Mouse (Mus musculus): ENCODE data around the gene Cox6a1.
"Not testable (repeated sequence)": the region's sequence is repeated elsewhere in the genome, so short reads cannot be mapped to it uniquely, and the experiment has no call there.

The Cox6a1 gene

GRCm38 (mm10) chr5:115348546-115349224 is at the start of gene Cox6a1:
Gene Cox6a1 (minus strand): TSS chr5:115348981.
- DNase-seq (ENCODE audit: low spot score), result peak; percentile 100

DNA sequence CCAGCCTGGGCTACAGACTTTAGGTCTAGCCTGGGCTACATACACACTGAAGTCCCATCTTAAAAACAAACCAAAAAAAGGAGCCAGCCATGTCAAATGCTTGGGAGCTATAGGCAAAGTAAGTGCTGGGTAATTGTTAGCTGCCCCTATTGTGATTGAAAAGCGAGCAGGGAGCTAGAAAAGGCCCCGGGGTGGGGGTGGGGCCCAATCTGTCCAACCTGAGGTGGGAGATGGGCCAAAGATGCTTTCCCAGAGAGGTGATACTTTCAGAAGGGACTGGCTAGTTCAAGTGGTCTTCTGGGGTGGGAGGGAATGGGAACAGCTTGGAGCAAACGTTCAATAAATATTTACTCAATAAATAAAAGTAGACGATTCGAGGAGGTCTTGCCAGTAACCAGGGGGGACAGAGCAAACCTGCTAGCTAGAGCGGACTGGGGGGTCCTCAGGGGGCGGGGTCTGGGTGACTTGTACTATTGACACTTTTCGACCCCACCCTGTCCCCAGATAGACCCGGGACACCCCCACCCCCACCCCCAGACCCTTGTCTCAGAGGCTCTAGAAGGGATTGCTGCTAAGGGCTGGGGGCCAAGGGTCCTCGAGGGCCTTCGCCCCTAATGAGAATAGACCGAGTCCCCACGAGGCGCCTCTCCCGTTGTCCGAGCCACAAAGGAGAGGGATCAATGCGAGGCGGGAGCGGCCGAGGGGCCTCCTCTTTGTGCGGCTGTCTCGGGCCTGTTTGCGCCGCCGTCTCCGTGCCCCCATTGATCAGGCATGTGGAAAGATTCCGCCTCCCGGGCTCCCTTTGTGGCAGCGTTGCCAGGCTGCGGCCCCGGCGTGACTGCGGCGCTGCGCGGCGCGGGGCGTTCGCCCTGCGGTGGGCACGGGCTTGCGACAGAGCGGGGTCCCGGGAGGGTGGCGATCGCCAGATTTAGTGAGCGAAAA is 49.3 kb upstream of the Cox6a1 start:
- DNase-seq (ENCODE audit: low spot score), result peak; percentile 94

DNA sequence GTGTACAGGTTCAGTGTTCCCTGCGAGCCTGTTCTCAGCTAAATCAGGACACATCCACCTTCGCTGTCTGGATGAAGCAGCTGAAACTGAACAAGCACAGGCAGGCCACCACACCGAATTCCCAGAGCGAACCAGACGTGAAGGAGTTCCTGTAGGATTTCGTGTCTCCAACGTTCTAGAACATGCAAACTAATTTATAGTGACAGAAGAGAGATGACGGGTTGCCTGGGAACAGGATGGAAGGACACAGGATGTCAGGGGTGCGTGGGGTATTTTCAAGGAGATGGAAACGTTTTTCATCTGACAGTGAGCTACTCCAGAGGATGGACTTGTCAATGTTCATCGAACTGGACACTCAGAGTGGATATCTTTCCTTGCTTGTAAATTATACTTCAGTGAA is 47.9 kb upstream of the Cox6a1 start:
- DNase-seq (ENCODE audit: low spot score), result no peak

DNA sequence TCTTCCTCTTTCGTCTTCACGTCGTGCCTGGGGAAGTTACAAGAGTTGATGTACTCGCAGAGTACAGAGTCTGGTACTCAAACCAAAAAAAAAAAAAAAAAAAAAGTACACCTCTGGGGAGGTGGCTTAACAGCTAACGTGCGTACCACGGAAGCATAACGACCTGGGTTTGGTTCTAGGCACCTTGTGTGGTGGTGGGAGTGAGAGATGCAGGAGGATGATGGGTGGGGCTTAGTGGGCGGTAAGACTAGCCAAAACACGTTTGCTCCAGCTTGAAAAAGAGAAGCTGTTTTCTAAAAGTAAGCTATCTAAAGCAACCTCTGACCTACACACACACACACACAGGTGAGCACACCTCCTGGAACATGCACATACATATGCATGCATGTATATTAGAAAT is 46.1 kb upstream of the Cox6a1 start:
- no peak for DNase-seq (ENCODE audit: low spot score)

- DNase-seq (ENCODE audit: low spot score), result peak; percentile 51
Observed at GRCm38 (mm10) chr5:115394223-115394622, 45.4 kb upstream of the Cox6a1 start.

DNA sequence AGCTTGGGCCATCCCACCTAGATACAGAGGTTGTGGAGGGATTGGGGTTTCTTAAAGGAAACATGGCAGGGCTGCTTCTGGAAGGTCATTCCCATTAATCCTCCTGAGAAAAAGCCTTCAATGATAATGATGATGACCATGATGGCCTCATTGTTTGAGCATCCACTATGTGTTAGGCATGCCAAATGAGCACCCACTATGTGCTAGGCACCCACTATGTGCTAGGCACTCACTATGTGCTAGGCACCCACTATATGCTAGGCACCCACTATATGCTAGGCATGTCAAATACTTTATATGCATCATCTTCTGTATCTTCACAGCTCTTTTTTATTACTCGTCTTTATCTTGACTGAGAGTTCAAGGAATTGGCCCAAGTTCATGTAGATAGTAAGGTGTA is 44.2 kb upstream of the Cox6a1 start:
- no peak for DNase-seq (ENCODE audit: low spot score)

DNA sequence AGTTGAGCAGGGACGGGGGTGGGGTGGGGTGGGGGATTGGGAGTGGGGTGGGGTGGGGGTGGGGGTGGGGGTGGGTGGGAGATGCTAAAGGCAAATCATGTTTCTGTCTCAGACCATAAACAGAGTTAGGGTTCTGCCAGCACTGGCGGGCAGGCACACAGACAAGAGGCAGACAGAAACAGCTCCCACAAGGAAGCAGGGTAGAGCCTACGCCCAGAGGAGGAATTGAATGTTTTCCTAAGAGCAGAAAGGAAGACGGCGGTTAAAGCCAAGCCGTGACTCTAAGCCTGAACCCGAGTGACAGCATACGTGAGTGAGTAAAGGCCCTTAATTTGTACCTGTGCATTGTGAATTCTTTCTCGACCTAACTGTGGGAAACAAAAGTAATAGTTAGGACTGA is 43.2 kb upstream of the Cox6a1 start:
- DNase-seq (ENCODE audit: low spot score), result no peak

GRCm38 (mm10) chr5:115378882-115379281 is 30.1 kb upstream of the Cox6a1 start:
- DNase-seq (ENCODE audit: low spot score), result not testable (repeated sequence)

GRCm38 (mm10) chr5:115375436-115375835 is 26.7 kb upstream of the Cox6a1 start:
- no peak for DNase-seq (ENCODE audit: low spot score)

GRCm38 (mm10) chr5:115374204-115374820 is 25.5 kb upstream of the Cox6a1 start:
- no peak for DNase-seq (ENCODE audit: low spot score)

DNA sequence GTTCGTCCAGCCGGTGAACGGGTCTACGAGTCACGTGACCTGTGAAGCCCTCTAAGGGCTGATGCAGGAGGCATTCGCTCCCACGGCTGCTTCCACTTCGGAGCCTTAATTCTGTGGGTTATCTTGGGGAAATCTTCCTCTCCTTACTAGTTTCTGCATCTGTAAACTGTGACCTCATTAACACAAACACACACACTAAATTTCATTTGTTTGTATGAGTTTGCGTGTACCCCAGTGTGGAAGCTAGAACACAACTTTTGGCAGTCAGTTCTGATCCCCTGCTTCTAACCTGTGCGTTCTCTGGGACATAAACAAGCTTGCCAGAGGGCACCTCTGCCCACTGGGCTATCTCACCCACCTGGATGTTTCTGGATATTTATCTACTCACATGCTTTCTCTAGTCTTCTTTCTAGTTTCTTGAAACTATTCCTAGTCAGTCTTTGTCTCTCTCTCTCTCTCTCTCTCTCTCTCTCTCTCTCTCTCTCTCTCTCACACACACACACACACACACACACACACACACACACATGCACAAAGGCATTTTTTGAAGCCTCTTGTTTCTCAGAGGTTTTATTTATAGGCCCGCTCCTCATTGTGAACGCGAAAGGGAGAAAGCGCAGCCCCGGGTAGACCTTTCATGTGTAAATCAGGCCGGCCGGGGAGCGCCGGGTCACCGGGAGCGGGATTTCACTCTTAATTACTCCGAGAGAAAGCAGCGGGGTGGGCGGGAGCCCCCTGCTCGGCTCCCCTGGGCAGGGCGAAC is 24.8 kb upstream of the Cox6a1 start:
- DNase-seq (ENCODE audit: low spot score), result peak; percentile 88

GRCm38 (mm10) chr5:115371736-115372135 is 23.0 kb upstream of the Cox6a1 start:
- DNase-seq (ENCODE audit: low spot score), result no peak

DNA sequence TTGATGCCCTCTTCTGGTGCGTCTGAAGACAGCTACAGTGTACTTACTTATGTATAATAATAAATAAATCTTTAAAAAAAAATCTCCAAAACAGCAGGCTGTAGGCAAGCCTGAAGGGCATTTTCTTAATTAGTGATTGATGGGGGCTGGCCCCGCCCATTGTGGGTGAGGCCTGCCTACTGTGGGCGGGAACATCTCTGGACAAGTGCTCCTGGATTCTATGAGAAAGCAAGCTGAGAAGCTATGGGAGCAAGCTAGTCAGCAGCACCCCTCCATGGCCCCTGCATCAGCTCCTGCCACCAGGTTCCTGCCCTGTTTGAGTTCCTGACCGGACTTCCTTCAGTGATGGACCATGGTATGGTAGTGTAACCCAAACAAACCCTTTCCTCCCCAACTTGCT is 16.0 kb upstream of the Cox6a1 start:
- no peak for DNase-seq (ENCODE audit: low spot score)

DNA sequence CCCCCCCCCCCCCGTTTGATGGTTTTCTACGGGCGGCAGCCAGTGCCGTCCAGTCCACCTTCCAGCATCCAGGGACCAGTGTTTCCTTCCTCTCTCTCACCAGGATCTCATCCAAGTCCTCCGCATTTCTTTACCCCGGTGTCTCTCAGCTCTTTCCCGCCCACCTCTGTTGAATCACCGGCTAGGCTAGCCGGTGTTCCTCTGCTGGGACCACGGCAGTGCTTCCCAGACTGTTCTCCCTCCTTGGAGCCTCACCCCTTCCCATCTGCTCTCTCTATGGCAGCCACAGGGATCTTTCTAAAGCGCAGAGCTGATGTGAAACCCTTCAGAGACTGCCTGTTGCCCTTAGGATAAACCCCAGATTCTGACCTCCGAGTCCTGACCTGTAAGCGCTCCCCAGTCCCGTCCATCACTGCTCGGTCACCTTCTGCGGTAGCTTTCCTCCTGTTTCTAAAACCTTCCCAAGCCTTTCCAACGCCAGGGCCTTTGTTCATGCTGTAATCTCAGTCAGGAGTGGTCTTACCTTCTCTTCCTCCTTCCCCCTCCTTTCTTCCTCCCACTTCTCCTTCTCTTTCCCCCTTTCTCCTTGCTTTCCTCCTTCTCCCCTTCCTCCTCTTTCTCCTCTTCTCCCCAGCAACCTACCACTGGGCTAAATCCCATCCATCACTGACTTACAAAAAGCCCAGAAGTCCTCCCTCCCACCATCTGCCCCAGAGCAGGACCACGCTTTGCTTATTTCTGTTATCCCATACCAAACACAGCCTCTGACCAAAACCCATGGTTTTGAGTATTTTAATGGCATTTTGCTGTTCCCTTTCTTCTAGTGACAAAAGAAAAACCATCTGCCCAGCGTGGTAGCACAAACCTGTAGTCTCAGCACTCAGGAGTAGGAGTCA is 14.3 kb upstream of the Cox6a1 start:
- DNase-seq (ENCODE audit: low spot score), result no peak

DNA sequence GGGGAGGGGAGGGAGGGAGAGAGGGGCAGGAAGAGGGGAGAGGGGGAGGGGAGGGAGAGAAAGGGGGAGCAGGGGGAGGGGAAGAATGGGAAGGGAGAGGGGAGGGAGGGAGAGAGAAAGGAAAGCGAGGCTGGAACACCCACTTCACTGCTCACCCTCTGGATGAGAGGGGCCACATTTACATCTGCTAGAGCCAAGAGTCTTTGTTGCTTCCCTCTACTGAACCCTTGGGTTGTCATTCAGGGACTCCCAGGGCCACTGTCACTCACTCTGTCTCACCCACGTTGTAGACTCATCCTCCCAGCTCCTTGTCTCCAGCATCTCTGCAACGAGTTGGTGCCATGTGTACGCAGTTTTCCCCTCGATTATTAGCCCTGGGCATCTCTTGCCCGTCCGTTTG is 13.4 kb upstream of the Cox6a1 start:
- no peak for DNase-seq (ENCODE audit: low spot score)

GRCm38 (mm10) chr5:115359851-115360372 is 11.1 kb upstream of the Cox6a1 start:
- no peak for DNase-seq (ENCODE audit: low spot score)

DNA sequence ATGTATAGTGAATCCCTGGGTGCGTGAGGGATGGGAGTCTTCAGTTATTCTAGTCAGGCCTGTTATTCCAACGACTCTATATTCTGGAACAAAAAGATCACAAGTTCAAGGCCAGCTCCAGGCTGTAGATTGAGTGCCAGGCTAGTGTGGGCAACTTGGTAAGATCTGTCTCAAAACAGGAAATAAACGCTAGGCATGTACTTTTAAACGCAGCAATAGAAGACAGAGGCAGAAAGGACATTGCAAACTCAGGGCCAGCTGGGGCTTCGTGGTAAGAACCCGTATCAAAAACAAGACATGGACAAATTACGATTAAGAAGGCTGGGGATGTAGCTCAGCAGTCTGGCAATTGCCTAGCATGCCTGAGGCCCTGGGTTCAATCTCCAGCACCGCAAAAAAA is 10.7 kb upstream of the Cox6a1 start:
- DNase-seq (ENCODE audit: low spot score), result no peak

- peak; percentile 92 for DNase-seq (ENCODE audit: low spot score)
Observed at GRCm38 (mm10) chr5:115358872-115359271, 10.1 kb upstream of the Cox6a1 start.

- DNase-seq (ENCODE audit: low spot score), result no peak
Observed at GRCm38 (mm10) chr5:115355070-115355469, 6.3 kb upstream of the Cox6a1 start.

DNA sequence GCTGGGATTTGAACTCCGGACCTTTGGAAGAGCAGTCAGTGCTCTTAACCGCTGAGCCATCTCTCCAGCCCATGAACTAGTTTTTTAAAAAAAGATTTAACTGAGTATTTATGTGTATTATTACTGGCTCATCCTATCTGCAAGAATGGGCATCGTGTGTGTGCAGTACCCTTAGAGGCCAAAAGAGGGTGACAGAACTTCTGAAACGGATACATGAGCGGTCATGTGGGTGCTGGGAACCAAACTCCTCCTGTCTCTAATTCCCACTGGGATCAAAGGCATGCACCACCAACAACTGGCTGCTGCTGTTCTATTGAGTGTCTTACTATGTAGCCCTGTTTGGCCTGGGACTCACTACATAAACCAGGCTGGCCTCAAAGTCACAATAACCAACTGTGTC is 2.6 kb upstream of the Cox6a1 start:
- no peak for DNase-seq (ENCODE audit: low spot score)

DNA sequence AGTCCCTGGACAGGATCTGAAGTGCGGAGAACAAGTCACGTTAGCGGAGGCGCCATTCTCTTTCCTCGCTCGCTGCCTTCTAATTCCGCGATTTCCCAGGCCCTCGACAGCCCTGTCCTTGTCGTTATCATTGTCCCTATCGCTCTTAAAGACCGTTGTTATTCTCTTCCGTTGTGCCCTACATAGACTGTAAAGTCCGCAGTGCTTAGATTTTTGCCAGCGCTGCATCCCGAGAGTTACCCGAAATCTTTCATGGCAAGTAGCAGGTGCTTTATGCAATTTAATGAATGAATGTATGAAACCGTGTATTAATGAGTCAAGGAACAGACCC is 409 bp upstream of the Cox6a1 start:
- no peak for DNase-seq (ENCODE audit: low spot score)
